Mouse (Mus musculus): Measurements from ENCODE around the gene Ticam1. TPM values are rescaled to one million over a fixed set of nuclear protein-coding genes. Genes with fewer than 3 reads are reported as not detected.

Gene Ticam1
- total and polyA plus RNA-seq, 3 experiments, result 6.4 to 18.6 (median 17.6) TPM

GRCm38 (mm10) chr17:56300186-56300585 is 23.6 kb upstream of the Ticam1 start, which contains the start of gene Arrdc5:
Gene Arrdc5 (minus strand): TSS chr17:56300286.
- in situ Hi-C loops (cut with MboI; ENCODE audit: low pct_ligation_motif_present, low pct_unique_long_range_greater_than_20kb, low sequenced_read_pairs), result no loop called here
- H3K4me2 ChIP-seq (ENCODE audit: insufficient read depth, low read depth, poor library complexity, severe bottlenecking), result no peak within 1 kb of the TSS
- peaks cover 5 to 30% of the 10 kb centered on the region in 2 experiments for H3K4me1 ChIP-seq (ENCODE audit: control insufficient read depth in 1 of 2, insufficient read depth in 2 of 2)
- dilution Hi-C loops (cut with MboI; ENCODE audit: extremely low pct_ligation_motif_present, extremely low pct_unique_long_range_greater_than_20kb, low sequenced_read_pairs), result no loop called here
- H3K4me3 ChIP-seq (replicated peaks in 1 of 3; ENCODE audit: low read depth in 2 of 3, low read length in 2 of 3, poor library complexity in 1 of 3), result no peak within 1 kb of the TSS
- peaks cover 11% of the 10 kb centered on the region for H3K79me2 ChIP-seq (replicated peaks; ENCODE audit: control insufficient read depth, extremely low read depth, insufficient read depth, poor library complexity, severe bottlenecking)
- H3K27me3 ChIP-seq (replicated peaks), result no peaks in the 10 kb centered on the region
- H3K9ac ChIP-seq (ENCODE audit: insufficient read depth, low read depth), result no peak within 1 kb of the TSS
- no peak for DNase-seq (ENCODE audit: extremely low read depth)
- no peak for TF ChIP-seq IRF4 (IDR thresholded peaks at IDR 0.05; ENCODE audit: low read depth, low read length)
- no peak for TF ChIP-seq HCFC1 (IDR thresholded peaks at IDR 0.05; ENCODE audit: low read depth, low read length)
- TF ChIP-seq NRF1 (IDR thresholded peaks at IDR 0.05; ENCODE audit: low read depth, low read length), result no peak
- H3K36me3 ChIP-seq (replicated peaks in 1 of 2; ENCODE audit: control insufficient read depth in 1 of 2, insufficient read depth in 1 of 2, low read length in 1 of 2), result peaks cover 0 to 5% of the 10 kb centered on the region in 2 experiments
- H3K27ac ChIP-seq (ENCODE audit: insufficient read depth, low read depth), result no peak within 1 kb of the TSS
- H3K9me3 ChIP-seq (replicated peaks; ENCODE audit: low read length), result no peaks in the 10 kb centered on the region

GRCm38 (mm10) chr17:56298238-56298637 is 21.7 kb upstream of the Ticam1 start:
- in situ Hi-C loops (cut with MboI; ENCODE audit: low pct_ligation_motif_present, low pct_unique_long_range_greater_than_20kb, low sequenced_read_pairs), result no loop called here
- no peak overlapping the region for H3K9ac ChIP-seq (ENCODE audit: insufficient read depth, low read depth)
- DNase-seq (ENCODE audit: extremely low read depth), result no peak
- no peaks in the 10 kb centered on the region for H3K9me3 ChIP-seq (replicated peaks; ENCODE audit: low read length)
- H3K4me2 ChIP-seq (ENCODE audit: insufficient read depth, low read depth, poor library complexity, severe bottlenecking), result no peak overlapping the region
- H3K4me1 ChIP-seq (ENCODE audit: control insufficient read depth in 1 of 2, insufficient read depth in 2 of 2), result peaks cover 5 to 29% of the 10 kb centered on the region in 2 experiments
- H3K27me3 ChIP-seq (replicated peaks), result no peaks in the 10 kb centered on the region
- H3K27ac ChIP-seq (ENCODE audit: insufficient read depth, low read depth), result no peak overlapping the region
- no peaks in the 10 kb centered on the region for H3K36me3 ChIP-seq (replicated peaks in 1 of 2; ENCODE audit: control insufficient read depth in 1 of 2, insufficient read depth in 1 of 2, low read length in 1 of 2)
- no peak overlapping the region for H3K4me3 ChIP-seq (replicated peaks in 1 of 3; ENCODE audit: low read depth in 2 of 3, low read length in 2 of 3, poor library complexity in 1 of 3)
- dilution Hi-C loops (cut with MboI; ENCODE audit: extremely low pct_ligation_motif_present, extremely low pct_unique_long_range_greater_than_20kb, low sequenced_read_pairs), result no loop called here
- no peaks in the 10 kb centered on the region for H3K79me2 ChIP-seq (replicated peaks; ENCODE audit: control insufficient read depth, extremely low read depth, insufficient read depth, poor library complexity, severe bottlenecking)
- TF ChIP-seq ZC3H11A (IDR thresholded peaks at IDR 0.05; ENCODE audit: low read depth, low read length) (no peak), E2F4 (IDR thresholded peaks at IDR 0.05; ENCODE audit: insufficient replicate concordance, low read depth, low read length) (no peak), ZNF384 (IDR thresholded peaks at IDR 0.05; ENCODE audit: low read depth, low read length) (no peak), MYC (IDR thresholded peaks at IDR 0.05; ENCODE audit: low read depth, low read length) (no peak), USF2 (conservative IDR thresholded peaks at IDR 0.05; ENCODE audit: low read depth, low read length) (no peak), GABPA (IDR thresholded peaks at IDR 0.05; ENCODE audit: insufficient replicate concordance, low read depth, low read length) (no peak), MEF2A (IDR thresholded peaks at IDR 0.05; ENCODE audit: borderline replicate concordance, low read depth, low read length) (no peak), JUN (IDR thresholded peaks at IDR 0.05; ENCODE audit: insufficient read depth, low read depth, low read length) (no peak), EP300 (IDR thresholded peaks at IDR 0.05; ENCODE audit: low read length) (no peak), NELFE (IDR thresholded peaks at IDR 0.05; ENCODE audit: low read depth, low read length) (no peak), MAX (IDR thresholded peaks at IDR 0.05; ENCODE audit: low read length) (no peak), ZKSCAN1 (IDR thresholded peaks at IDR 0.05; ENCODE audit: borderline replicate concordance, low read depth, low read length) (no peak), RAD21 (IDR thresholded peaks at IDR 0.05; ENCODE audit: low read depth, low read length) (no peak)

Data from CH12.LX (cell line).